Mouse (Mus musculus): Measurements from ENCODE around the gene Wdpcp.

- TF ChIP-seq TAL1 (IDR thresholded peaks at IDR 0.05; ENCODE audit: low read length) (no peak), GATA1 (IDR thresholded peaks at IDR 0.05; ENCODE audit: low read length) (no peak)
Observed at GRCm38 (mm10) chr11:21690730-21691129, 118.7 kb downstream of the Wdpcp start.
